8 mouse cellular contexts compared by ENCODE assay signal in the genomic region with DNA sequence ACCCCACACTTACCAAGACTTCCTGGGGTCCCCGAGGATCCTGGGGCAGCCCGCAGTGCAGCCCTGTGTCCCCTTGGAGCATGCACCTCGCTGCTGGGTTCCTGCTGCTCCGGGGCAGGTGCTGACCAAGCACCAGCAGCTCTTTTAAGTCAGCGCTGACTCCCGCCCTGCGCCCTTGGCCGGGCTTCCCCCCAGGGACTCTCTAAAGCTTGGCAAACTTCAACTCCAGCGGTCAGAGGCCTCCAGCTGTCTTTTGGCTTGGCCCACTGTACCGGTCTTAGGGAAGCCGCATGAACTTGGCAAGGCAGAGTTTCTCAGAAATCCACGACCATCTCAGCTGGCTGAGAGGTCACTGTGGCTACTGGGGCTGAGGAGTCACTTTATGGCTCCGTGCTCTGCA. TPM values are rescaled to one million over a fixed set of nuclear protein-coding genes. Genes with fewer than 3 reads are reported as not detected.
DNase-seq lines count a peak whose midpoint lies in the region; ATAC-seq lines count a peak whose summit lies in the region.

A gene (minus strand): TSS at position 111 of the 400 bp plus-strand sequence.

- DNase-seq in adrenal gland, postnatal 14 days = peak; percentile 76
- DNase-seq in gastrocnemius, postnatal 36 days = peak; percentile 33 to 42
- peak; percentile 58 for DNase-seq in kidney, adult 9 months
- peak; percentile 38 to 77 for DNase-seq in lung, postnatal 4 days
- DNase-seq in spleen, postnatal 36 days (ENCODE audit: low spot score in 2 of 2) = no peak
- DNase-seq in thymus, adult 18-20 months = no peak
- DNase-seq in midbrain, embryonic 10.5 days (ENCODE audit: low spot score) = no peak

- no peaks in the 10 kb centered on the region for H3K9me3 ChIP-seq in midbrain, embryonic 10.5 days (replicated peaks)

- peaks cover 6% of the 10 kb centered on the region; the same call in 1 of the 2 replicates for H3K4me1 ChIP-seq in midbrain, embryonic 10.5 days

- no peak within 1 kb of the TSS for H3K27ac ChIP-seq in midbrain, embryonic 10.5 days (replicated peaks)

- H3K27me3 ChIP-seq in midbrain, embryonic 10.5 days (ENCODE audit: low read depth, poor library complexity, severe bottlenecking) = 0 out of 2 replicates have a peak, but pooled peaks cover 10% of the 10 kb centered on the region

- H3K4me3 ChIP-seq in midbrain, embryonic 10.5 days = no peak within 1 kb of the TSS

- intact Hi-C loops in gastrocnemius, postnatal 36 days (cut with DNase I) = no loop called here

- WGBS in midbrain, embryonic 10.5 days = 23% methylated on average over 13 of the region's 13 CpGs

- H3K36me3 ChIP-seq in midbrain, embryonic 10.5 days = no peaks in the 10 kb centered on the region

- ATAC-seq in inflammation-experienced regulatory T-cells, adult 6 months = no peak

RNA-seq across cellular contexts. Expression of the gene that starts here (rescaled TPM):
- total RNA-seq in adrenal gland, postnatal 14 days (2021) = 4.3 and 5.9 TPM in 2 replicates
- total RNA-seq in gastrocnemius, postnatal 36 days (2021) = under 1 TPM; 0.13 to 0.35 TPM
- polyA plus RNA-seq in inflammation-experienced regulatory T-cells, adult 6 months (2017; shearing (Covaris generic)) = not detected
- not detected in 2 replicates for polyA plus RNA-seq in midbrain, embryonic 10.5 days (2016; fragmentation: Nextera tagmentation; extraction: Ambion mirVana)

Comparison
In these comparisons a context has a peak if more than half of its experiments do, and no peak if none do; other contexts are left out.
1. Peak in DNase-seq in gastrocnemius, postnatal 36 days; RNA of the gene not detected or under 1 TPM.
2. DNase-seq: peak in adrenal gland, postnatal 14 days (single experiment), kidney, adult 9 months (single experiment) and lung, postnatal 4 days (2 of 2); none in spleen, postnatal 36 days (0 of 2), thymus, adult 18-20 months (0 of 2) and midbrain, embryonic 10.5 days (single experiment).